Mouse (Mus musculus): ENCODE data around the gene Sugp1.
"Not testable (repeated sequence)": the region's sequence is repeated elsewhere in the genome, so short reads cannot be mapped to it uniquely, and the experiment has no call there.

Gene Sugp1

DNA sequence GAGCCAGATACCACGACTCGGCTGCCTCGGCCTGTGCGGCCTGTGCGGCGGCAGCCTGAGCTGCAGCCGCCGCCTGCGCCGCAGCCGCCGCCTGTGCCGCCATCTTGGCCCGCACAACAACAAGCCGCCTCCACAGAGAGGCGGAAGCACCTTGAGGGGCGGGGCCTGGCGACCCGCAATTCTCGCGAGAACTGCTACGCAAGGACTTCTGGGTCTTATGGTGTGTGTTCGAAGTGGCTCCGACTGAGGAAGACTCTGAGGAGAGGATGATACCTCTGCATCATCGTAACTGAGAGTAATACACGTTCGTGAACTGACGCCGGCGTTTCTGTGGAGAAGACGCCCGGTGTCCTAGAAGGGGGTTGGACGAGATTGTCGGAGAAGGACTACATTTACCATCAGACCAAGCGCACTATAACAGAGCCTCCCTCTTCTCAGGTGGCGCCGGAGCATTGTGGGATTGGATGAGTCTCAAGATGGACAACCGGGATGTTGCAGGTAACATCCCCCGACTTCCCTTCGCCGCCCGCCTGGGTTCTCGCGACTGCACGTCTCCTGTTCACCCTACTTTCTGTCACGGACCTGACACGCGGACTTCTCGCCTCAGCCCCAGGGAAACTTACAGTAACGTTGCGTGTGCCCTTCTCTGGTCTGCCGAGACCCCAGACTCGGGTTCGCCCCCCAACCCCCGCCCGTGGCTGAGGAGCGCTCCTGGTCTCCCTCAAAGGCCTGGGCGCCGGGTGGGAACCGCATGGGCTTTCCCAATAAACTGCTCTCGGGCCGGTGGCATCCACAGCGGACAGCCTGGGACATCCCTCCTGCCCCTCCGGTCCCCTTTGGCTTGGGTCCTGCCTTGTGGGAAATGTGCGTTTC is at the start of gene Sugp1, which contains the start of gene Mau2:
Sugp1 (plus strand) TSS at position 231 of the 873 bp plus-strand sequence.
Mau2 (minus strand) TSS at position 152 of the 873 bp plus-strand sequence.
- DNase-seq (ENCODE audit: low spot score), result peak; percentile 98

DNA sequence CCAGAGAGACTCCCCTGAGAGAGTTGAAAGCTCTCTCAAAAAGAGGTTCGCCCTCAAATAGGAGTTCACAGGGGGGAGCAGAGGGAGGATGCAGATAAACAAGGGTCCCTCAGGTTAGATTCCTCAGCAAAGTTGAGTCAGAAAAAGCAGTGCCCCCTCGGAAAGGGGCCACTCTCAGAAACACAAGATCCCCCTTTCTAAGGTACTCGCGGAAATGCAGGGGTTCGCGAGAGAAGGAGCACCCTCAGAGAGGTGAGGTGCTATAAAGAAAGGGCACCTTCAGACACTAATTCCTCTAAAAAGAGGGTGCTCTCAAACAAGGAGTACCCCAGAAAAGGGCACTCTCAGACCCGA is 47.2 kb upstream of the Sugp1 start:
- no peak for DNase-seq (ENCODE audit: low spot score)

DNA sequence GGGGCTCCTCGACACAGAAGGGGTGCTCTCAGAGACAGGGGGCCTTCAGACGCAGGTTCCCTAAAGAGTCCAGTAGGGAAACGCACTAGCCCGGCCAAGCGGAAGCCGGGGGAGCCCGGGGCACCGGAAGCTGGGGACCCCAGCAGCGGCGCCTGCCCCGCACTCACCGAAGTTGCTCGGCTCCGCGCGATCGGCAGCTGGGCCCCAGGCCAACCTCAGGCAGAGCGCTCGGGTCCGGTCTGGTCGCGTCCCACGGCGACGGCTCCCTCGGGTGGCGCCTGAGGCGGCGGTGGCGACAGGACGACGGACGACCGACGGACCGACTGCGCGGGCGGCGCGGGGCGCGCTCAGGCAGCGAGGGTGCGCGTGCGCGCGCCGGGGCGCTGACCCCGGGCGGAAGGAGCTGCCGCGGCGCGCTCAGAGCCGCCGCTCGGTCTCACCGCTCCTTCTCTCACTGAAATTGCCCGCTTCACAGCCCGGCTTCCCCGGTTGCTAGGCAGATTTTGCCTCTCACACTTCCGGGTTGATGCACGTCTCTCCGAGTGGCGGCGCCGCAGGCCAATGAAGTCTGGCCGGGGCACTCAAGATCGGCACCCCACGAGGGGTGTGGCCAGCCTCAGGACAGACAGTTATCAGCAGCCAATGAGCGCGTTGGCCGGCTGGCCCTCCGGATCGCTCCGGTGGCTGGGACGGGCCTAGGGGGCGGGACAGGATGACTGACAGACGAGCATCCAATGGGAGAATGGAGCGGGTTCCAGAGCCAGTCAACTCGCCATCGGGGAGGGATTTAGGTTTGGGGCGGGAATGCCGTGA is 46.6 kb upstream of the Sugp1 start, which contains the start of gene Gatad2a:
Gatad2a (minus strand) TSS at position 609 of the 813 bp plus-strand sequence.
- DNase-seq (ENCODE audit: low spot score), result peak; percentile 100

DNA sequence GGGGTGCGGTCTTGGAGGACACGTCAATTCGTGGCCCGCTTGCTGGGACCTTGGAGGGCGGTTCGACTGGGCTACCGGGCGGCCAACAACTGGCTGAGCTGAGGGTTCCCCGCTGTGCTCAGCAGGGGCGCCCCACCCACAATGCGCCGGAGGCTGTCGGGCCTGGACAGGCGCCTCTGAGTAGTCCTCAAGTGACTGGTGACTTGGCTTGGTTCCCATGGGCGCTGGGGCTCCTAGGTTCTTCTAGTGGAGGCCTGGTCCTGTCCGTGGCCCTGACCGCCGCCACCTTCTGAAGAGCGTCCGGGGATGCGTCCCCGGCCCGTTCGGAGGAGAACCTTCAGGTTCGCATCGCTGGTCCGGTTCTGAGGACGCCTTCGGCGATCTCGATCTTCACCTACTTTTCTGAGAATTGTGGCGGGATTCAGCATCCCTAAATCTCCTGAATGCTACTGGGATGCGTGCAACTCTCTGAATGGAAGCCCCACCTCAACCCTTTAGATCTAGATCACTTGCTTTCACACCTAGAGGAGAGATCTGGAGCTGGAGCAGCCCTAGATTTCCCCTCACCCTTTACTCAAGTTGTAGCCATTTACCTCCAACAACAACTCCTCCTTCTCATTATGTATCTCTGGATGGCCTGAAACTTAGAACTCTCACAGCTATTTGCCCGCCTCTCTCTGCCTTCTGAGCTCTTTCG is 45.9 kb upstream of the Sugp1 start:
- no peak for DNase-seq (ENCODE audit: low spot score)

DNA sequence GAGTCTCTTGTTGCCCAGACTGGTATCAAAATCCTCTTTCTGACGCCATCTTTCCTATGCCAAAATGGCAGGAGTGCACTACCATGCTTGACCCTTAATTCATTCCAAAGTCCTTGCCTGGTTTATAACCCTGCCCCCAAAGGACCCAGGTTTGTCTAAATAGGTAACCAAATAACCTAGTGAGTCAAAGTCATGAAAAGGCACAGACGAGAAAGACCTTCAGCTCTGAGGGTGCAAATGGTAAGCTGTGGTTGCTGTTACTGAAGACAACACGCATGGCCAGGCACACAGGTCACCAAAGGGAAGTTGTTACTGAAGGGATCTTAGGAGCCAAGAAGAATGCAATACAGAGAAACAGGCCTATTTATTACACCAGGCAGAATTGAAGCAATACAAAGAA is 43.9 kb upstream of the Sugp1 start:
- no peak for DNase-seq (ENCODE audit: low spot score)

DNA sequence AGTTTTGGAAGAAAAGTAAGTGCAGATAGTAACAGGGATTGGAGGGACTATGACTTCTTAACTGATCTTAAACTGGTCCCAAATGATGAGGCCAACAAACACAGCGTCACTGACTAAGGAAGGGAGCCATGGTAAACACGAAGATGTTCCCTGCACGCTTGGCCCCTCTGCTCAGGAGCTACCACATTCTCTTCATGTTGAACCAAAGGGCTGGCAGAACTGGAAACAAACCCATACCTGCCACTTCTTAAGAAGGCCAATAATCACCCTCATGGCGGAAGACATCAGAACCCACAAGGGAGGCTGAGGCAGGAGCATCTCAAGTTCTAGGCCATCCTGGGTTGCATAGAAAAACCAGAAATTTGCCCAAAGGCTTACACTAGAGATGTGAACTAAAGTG is 43.4 kb upstream of the Sugp1 start:
- no peak for DNase-seq (ENCODE audit: low spot score)

DNA sequence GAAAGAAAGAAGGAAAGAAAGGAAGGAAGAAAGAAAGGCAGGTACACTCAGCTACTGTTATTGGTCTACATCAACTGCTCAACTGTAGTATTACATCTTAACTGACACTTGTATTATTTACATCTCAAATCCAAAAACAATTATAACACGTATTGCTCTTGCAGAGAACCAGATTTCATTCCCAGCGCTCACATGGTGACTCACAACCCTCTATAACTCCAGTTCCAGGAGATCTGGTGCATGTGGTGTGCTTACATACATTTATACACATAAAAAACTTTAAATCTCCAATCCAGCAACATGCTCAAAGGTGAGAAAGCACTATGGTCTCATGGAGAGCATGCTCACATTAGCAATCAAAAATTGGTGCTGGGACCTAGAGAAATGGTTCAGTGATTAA is 42.4 kb upstream of the Sugp1 start:
- DNase-seq (ENCODE audit: low spot score), result no peak

DNA sequence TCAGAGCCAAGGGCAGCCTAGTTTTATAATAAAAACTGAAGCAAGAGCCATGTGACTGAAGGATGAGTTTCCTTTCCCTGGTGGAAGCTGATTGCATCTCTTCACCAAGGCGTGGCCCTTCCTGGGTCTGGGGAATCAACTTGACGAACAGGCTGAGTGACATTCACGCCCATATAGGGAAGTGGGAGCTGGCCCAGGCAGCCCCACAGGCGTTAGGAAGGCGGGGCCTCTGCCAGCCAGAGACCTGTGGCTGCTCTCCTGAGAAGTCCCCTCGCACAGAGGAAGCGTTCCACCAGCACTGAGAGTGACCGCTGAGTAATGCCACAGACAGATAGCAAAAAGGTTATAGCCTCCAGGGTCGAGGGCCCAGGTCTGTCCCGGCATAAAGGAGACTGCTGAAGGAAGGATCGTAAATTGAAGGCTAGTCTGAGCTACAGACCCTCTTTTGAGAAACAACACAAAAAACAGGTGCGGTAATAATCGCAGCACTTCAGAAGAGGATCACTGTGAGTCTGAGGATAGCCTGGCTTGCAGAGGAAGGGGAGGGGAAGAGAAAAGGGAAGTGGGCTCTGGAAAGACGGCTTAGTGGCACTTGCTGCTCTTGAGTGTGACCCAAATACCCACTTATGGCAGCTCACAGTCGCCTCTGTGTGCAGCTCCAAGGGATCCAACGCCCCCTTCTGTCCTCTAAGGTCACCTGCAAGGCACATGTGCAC is 41.3 kb upstream of the Sugp1 start:
- peak; percentile 62 for DNase-seq (ENCODE audit: low spot score)

DNA sequence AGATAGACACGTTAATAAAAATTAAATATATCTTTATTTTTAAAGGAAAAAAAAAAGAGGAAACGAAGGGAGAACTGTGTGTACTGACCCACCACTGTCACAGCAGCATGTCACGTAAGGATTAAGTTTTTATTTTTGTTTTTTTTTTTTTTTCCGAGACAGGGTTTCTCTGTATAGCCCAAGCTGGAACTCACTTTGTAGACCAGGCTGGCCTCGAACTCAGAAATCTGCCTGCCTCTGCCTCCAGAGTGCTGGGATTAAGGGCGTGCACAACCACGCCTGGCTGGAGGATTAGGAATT is 40.8 kb upstream of the Sugp1 start:
- not testable (repeated sequence) for DNase-seq (ENCODE audit: low spot score)

DNA sequence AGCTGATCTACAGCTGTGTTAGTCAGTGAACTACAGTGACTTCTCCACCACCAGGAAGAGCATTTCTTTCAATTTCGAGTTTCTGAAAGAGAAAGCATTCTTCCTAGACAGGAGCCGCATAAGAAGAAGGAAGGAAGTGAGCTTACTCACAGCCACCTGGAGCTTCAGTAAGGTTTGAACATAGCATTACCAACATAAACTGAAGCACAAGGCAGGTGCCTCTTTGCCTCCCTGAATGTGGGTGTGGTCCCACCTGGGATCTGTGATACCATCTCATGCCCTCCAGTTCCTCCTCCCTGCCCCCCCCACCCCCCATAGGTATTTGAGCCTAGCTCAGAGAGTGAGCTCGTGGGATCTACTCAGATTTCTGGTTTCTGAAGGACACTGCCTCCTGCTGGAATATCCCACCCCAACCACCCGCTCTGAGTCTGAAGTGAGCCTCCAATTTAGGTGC is 39.4 kb upstream of the Sugp1 start:
- DNase-seq (ENCODE audit: low spot score), result no peak

DNA sequence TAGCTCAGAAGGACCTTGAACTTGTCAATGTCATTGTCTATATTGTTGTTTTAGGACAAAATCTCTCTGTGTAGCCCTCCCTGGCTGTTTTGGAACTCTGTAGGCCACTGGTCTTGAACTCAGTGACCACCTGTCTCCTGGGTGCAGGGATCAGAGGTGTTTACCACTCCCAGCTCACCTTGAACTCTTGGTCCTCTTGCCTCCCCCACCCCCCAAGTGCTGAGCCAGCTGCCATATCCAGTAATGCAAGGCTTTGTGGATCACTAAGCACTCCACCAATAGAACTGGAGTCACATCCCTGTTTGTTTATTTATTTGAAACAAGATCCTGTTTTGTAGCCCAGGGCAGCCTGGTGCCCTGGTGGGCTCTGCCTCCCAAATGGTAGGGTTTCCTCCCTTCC is 38.3 kb upstream of the Sugp1 start:
- DNase-seq (ENCODE audit: low spot score), result no peak

DNA sequence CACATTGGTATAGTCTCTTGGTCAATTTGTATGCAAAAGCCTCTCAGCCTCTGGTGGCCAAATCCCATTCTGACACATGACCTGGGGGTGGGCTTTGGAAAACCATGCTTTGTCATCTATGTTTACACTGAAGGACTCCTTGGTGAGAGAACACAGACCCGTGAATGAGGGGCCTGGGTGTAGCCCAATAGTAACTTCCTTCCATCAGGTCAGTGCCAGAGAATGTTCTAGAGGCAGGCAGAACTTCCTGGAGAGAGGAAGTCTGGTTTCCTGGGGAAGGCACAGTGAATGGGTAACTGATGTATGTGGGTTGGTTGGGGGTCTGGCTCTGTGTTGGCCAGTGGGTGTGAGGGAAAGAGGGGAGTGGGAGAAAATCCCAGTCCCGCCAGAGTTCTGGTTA is 37.4 kb upstream of the Sugp1 start:
- DNase-seq (ENCODE audit: low spot score), result no peak

DNA sequence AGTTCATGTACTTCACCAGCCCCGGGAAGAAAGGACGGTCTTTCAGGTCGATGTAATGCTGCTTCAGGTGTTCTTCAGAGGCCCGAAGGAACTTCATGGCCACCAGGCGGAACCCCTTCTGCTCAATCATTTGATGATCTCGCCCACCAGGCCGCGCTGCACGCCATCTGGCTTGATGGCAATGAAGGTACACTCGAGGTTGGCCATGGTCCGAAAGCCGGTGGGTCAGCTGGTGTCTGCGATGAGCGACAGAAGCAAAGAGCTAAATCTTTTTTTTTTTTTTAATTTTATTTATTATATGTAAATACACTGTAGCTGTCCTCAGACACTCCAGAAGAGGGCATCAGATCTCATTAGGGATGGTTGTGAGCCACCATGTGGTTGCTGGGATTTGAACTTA is 31.8 kb upstream of the Sugp1 start:
- DNase-seq (ENCODE audit: low spot score), result not testable (repeated sequence)

DNA sequence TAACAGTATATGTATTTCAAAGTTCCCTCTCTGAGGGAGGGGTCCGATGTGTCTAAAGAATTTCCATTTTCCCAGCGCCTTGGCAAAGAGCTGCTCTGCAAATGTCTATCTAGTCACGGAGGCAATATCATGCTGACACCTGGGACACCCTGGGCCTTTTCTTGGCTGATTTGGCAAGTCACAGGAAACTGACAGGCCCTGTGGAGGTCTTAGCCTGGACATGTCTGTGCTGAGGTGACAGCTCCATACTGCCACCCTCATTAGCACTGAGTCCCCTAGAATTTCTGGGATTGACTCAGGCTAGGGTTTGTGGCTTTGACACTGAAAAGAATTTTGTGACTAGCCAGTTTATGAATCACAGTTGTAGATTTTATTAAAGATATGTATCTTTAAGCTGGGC is 30.3 kb upstream of the Sugp1 start:
- DNase-seq (ENCODE audit: low spot score), result no peak

DNA sequence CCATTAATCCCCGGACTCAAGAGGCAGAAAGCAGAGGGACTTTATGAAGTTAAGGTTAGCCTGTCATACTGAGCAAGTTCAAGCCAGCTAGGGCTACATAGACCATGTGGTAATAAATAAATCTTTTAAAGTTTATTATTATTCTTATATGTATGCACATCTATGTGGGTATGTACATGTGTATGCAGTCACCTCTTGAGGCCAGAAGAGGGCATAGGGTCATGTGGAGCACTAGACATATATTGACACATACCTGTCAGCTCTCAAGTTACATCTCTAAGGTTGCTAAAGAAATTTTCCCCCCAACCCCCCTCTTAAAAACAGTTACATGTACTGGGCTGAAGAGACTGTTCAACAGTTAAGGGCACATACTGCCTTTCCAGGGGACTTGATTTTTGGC is 29.9 kb upstream of the Sugp1 start:
- no peak for DNase-seq (ENCODE audit: low spot score)

DNA sequence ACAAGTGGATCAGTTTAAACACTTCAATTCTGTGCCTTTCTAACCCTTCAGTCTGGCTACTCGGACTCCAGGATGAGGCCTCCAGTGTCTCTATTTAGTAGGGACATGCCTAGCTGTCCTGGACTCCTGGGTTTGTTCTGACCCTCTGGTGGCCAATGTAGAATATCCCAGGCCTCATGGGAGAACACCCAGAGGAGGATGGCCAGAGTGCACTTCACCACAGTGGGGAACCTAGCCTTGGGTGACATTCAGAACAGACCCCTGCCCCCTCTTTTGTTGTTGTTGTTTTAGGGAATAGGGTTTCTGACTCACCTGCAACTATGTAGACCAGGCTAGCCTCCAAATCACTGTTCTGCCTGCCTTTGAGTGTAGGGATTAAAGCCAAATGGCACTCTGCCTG is 27.6 kb upstream of the Sugp1 start:
- no peak for DNase-seq (ENCODE audit: low spot score)

DNA sequence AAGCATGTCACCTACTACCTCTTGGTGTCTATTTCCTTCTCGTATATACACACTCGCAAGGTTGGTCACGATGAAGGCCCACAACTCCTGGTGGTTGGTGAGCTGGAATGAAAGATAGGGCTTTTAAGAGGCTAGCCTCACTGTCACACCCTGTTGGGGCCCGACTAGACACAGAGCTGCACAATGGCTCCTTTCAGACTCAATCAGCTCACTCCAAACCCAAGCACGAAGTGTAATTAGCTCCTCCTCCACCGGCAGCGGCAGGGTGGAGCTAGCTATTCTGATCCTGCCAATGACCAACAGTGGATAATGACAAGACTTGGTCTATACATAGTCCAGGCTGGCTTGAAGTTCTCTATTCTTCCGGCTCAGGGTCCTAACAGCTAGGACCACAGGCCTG is 19.0 kb upstream of the Sugp1 start:
- DNase-seq (ENCODE audit: low spot score), result no peak

DNA sequence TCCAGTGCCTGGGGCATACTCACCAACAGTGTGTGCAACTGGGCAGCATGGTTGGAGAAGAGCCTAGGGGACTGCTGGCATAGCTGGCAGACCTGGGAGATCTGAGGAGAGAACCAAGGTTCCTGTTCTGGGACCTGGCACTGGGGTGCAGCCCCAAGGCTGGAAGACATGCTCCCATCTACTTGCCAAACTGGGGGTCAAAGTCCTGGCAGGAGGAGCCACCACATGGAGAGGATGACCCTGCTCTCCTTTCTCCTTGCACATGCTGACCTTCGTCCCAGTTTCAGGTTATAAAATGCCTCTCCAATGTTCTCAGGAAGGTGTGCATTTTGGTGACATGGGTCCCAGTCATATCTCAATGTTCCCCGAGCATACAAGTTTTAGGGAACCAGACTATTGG is 16.5 kb upstream of the Sugp1 start:
- DNase-seq (ENCODE audit: low spot score), result no peak

DNA sequence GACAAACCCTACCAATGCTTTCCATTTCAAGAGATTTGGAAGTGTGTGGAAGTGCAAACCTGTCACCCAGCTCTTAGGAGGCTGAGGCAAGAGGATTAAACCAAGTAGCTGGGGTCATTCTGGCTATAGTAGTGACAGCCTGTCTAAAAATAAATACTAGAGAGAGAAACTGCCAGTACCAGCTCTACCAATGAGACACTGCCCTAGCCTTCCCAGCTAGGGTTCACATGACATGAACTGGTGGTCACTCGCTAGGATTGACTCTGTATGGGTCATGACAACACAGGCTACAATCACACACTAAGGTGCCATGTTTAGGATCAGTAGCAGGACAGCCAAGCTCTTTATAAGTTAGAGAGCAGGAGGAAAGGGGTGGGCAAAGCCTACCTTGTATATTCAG is 12.4 kb upstream of the Sugp1 start:
- no peak for DNase-seq (ENCODE audit: low spot score)

DNA sequence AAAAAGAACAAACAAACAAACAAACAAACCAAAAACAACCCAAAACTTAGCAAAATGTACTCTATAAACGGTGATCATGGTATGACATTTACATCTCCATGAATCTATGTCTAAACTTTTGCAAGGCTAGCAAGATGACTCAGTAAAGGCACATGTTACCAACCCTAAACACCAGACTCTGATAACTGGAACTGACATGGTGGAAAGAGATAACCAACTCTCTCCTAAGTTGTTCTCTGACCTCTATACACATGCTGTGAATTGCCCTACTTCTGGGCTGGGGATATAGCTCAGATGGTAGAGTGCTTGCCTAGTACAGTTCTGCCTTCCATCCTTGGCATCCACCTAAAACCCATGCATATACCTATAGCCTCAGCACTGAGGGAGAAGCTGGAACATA is 4.6 kb upstream of the Sugp1 start:
- no peak for DNase-seq (ENCODE audit: low spot score)

DNA sequence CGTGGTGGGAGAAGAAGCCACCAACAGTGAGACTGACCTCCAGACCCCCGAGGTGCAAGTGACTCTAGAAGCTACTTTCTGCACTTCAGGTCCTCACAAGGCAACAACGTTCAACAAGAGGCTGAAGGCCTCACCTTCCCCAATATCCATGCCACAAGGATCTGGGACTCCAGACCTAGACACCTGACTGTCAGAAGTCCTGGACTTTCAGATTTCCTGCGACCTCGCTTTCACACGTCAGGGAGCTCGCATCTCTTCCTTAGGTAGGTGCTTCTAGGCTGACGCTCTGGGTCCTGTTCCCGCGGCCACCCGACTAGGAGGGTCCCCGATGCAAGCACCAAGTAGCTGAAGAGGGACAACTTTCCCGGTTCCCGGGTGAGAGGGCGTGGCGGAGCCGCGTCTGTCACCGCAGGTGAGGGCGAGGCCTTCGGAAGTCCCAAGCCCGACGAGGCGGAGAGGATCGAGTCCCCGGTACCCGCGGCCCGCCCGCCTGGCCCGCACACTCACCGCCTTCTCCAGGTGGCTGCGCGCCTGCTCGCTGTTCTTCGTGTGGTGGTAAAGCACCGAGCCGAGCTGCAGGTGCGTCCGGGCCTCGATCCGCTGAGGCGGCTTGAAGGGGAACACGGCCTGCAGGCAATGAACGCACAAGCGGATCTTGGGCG is 597 bp upstream of the Sugp1 start:
- DNase-seq (ENCODE audit: low spot score), result peak; percentile 36

DNA sequence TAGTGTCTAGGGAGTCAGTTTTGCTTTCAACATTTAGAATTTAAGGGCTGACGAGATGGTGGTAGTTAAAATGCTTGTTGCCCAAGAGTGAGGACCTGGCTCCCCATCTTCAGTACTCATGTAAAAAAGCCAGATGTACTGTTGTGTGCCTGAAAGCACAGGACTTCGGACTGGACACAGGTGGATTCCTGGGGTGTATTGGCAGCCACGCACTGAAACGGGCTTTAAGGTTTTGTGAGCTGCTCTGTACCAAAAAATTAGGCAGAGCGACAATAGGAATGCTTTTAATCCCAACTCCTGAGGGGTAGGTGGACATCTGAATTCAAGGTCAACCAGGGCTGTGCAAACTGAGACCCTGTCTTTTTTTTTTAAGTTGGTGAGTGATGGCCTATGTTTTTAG is 1.4 kb downstream of the Sugp1 start:
- DNase-seq (ENCODE audit: low spot score), result no peak
